Mouse (Mus musculus): ENCODE data around the gene Hist1h4d. TPM values are rescaled to one million over a fixed set of nuclear protein-coding genes. Genes with fewer than 3 reads are reported as not detected.
A peak's percentile ranks its signal among the peaks of the same experiment; 100 is the strongest.
"Not testable (repeated sequence)": the region's sequence is repeated elsewhere in the genome, so short reads cannot be mapped to it uniquely, and the experiment has no call there.

The Hist1h4d gene
- 123 and 126 TPM in 2 replicates for polyA plus RNA-seq (2016; fragmentation: Nextera tagmentation; extraction: Ambion mirVana)

GRCm38 (mm10) chr13:23581408-23582218, at the start of gene Hist1h4d:
Gene Hist1h4d, plus strand, starts transcription at chr13:23581598.
- WGBS, result under 1% methylated on average over 43 of the region's 43 CpGs
- peak within 1 kb of the TSS; percentile 73 for H3K9ac ChIP-seq
- H3K4me1 ChIP-seq, result peaks cover 28% of the 10 kb centered on the region
- ATAC-seq (ENCODE audit: insufficient number of reproducible peaks, insufficient read depth, low FRiP score, low TSS enrichment), result peak; percentile 93
- H3K27ac ChIP-seq, result peak within 1 kb of the TSS; percentile 92
- H3K4me3 ChIP-seq, result peak within 1 kb of the TSS; percentile 53
- peak within 1 kb of the TSS; percentile 89 for H3K4me2 ChIP-seq (replicated peaks)
- H3K36me3 ChIP-seq, result no peaks in the 10 kb centered on the region
- no peaks in the 10 kb centered on the region for H3K27me3 ChIP-seq
- no peaks in the 10 kb centered on the region for H3K9me3 ChIP-seq

DNA sequence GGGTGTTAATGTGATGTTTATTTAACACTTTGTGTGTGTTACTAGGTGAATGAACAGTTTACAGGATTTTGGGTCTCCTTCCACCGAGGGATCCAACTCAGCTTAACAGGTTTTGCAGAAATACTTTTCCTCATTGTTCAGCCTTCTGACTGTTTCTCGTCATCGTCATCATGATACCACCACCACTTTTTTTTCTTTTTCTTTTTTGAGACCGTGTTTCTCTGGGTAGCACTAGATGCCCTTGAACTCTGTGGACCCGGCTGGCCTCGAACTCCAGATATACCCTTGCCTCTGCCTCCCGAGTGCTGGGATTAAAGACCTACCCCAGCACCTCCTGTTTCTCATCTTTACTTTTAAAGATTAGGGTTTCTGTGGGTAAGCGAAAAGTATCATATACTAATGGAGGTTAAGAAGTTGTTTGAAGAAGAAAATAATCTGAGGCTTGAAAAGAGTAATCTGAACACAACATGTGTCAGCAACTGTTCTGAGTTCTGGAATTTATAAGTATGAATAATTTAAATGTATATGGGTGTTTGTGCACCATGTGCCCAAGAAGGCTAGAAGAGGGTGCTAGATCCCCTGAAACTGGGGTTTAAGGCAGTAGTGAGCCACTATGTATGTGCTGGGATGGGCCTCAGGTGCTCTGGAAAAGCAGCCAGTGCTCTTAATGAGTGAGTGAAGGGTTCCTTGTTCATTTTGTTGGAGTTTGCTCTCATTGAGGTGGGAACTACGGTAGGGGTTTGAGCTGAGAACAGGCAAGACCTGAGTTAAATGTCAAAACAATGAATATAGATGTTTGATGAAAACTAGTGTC, 48.9 kb upstream of the Hist1h4d start:
- WGBS, result 18% methylated on average over 9 of the region's 9 CpGs
- peak overlapping the region; percentile 95 for H3K27ac ChIP-seq
- H3K36me3 ChIP-seq, result no peaks in the 10 kb centered on the region
- H3K4me1 ChIP-seq, result peaks cover 26% of the 10 kb centered on the region
- peak overlapping the region; percentile 55 for H3K4me3 ChIP-seq
- H3K9ac ChIP-seq, result peak overlapping the region; percentile 69
- H3K4me2 ChIP-seq (replicated peaks), result peak overlapping the region; percentile 54
- no peaks in the 10 kb centered on the region for H3K27me3 ChIP-seq
- no peaks in the 10 kb centered on the region for H3K9me3 ChIP-seq
- no peak for ATAC-seq (ENCODE audit: insufficient number of reproducible peaks, insufficient read depth, low FRiP score, low TSS enrichment)

DNA sequence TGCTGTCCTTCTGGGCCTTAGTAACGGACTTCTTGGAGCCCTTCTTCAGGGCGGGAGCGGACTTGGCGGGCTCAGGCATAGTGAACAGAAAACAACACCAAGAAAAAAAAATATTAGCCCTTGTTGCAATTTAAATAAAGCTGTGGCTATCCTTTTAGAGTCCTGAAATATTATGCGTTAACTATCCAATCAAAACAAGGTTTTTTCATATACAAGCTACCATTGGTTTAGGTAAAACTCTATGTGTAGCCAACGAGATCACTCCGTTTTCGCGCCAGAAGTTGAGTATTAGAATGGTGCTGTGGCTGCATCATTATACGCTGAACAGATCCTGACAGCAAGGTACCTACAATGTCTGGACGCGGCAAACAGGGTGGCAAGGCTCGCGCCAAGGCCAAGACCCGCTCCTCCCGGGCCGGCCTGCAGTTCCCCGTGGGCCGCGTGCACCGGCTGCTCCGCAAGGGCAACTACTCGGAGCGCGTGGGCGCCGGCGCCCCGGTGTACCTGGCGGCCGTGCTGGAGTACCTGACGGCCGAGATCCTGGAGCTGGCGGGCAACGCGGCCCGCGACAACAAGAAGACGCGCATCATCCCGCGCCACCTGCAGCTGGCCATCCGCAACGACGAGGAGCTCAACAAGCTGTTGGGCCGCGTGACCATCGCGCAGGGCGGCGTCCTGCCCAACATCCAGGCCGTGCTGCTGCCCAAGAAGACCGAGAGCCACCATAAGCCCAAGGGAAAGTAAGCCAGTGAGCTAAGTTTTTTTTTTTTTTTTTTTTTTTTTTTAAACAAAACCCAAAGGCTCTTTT, 47.6 kb upstream of the Hist1h4d start, which contains the start of gene Hist1h2af:
Gene Hist1h2af, plus strand, starts transcription at position 347 of the 808 bp plus-strand sequence.
- peaks cover 25% of the 10 kb centered on the region for H3K4me1 ChIP-seq
- not testable (repeated sequence) for H3K9me3 ChIP-seq, H3K36me3 ChIP-seq, H3K27me3 ChIP-seq
- H3K4me3 ChIP-seq, result peak within 1 kb of the TSS; percentile 55
- ATAC-seq (ENCODE audit: insufficient number of reproducible peaks, insufficient read depth, low FRiP score, low TSS enrichment), result peak; percentile 68
- peak within 1 kb of the TSS; percentile 95 for H3K27ac ChIP-seq
- H3K9ac ChIP-seq, result peak within 1 kb of the TSS; percentile 69
- under 1% methylated on average over 30 of the region's 53 CpGs for WGBS
- H3K4me2 ChIP-seq (replicated peaks), result peak within 1 kb of the TSS; percentile 54

DNA sequence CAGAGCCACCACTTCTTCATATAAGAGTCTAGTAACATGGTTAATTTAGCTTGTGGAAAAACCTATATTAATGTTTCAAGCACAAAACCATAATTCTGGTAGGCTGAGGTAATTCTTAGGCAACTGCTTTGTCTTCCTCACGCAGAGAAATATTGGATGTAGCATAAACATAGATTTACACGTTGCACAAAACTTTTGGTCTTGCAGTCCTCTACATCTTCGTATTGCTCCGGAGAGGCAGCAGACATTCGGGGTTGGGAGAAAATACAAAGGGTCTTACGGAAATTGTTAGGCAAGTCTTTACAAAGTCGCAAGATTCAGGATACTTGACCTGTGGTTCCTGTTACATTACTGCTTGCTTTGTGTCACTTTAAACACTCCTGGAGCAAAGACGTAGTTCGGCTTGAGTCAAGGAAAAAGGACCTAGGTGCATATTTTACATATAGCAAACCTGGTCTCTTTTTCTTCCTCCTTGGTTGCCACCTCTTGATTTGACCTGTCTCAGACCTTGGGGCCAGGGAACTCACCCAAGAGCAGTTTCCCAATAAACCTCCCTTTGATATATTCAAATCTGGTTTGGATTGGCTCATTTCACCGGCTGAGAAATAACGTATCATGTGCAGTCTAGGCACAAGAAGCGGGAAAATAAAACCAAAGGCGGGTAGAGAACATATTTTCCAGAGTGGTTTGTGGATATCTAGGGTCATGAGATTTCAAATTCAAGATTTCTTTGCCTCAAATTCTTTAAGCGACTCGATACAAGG, 46.8 kb upstream of the Hist1h4d start:
- Histone ChIP-seq H3K27ac (peak overlapping the region; percentile 95), H3K9me3 (no peaks in the 10 kb centered on the region), H3K4me3 (peak overlapping the region; percentile 55), H3K27me3 (no peaks in the 10 kb centered on the region), H3K4me1 (peaks cover 22% of the 10 kb centered on the region), H3K4me2 (replicated peaks) (peak overlapping the region; percentile 54), H3K36me3 (no peaks in the 10 kb centered on the region), H3K9ac (peak overlapping the region; percentile 52)
- WGBS, result 1% methylated on average over 15 of the region's 15 CpGs
- ATAC-seq (ENCODE audit: insufficient number of reproducible peaks, insufficient read depth, low FRiP score, low TSS enrichment), result no peak

DNA sequence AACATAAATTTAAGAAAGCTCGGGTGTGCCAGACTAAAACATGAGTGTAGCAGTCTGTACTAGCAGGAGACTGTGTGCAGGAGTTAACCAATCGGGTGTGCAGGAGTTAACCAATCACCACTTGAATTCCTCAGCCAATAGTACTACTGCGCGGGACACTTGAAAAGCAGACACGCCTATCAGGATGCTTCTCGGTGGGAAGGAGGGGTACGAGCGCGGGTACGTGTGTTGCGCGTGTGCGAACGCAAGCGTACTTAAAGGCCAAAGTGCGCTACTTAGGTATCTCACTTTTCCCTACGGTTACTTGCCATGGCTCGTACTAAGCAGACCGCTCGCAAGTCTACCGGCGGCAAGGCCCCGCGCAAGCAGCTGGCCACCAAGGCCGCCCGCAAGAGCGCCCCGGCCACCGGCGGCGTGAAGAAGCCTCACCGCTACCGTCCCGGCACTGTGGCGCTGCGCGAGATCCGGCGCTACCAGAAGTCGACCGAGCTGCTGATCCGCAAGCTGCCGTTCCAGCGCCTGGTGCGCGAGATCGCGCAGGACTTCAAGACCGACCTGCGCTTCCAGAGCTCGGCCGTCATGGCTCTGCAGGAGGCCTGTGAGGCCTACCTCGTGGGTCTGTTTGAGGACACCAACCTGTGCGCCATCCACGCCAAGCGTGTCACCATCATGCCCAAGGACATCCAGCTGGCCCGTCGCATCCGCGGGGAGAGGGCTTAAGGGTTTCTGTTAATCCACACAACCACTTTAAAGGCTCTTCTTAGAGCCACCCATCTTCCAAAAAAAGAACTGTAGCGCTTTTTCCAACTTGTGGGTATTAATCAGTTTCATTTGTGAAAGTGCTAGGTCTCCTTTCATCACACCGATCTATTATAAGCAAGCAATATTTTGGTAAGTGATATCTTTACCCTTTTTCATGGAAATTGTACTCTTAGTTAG, 46.0 kb upstream of the Hist1h4d start, which contains the start of gene Hist1h3g:
Gene Hist1h3g, plus strand, starts transcription at position 286 of the 939 bp plus-strand sequence.
- Histone ChIP-seq H3K9ac (peak within 1 kb of the TSS; percentile 62), H3K4me3 (peak within 1 kb of the TSS; percentile 55), H3K4me2 (replicated peaks) (peak within 1 kb of the TSS; percentile 54), H3K4me1 (peaks cover 22% of the 10 kb centered on the region), H3K27ac (peak within 1 kb of the TSS; percentile 95)
- under 1% methylated on average over 33 of the region's 62 CpGs for whole genome bisulfite sequencing
- H3K27me3 ChIP-seq, H3K36me3 ChIP-seq, H3K9me3 ChIP-seq: not testable (repeated sequence)
- peak; percentile 92 for ATAC-seq (ENCODE audit: insufficient number of reproducible peaks, insufficient read depth, low FRiP score, low TSS enrichment)

- H3K36me3 ChIP-seq, result no peaks in the 10 kb centered on the region
- peak overlapping the region; percentile 54 for H3K4me2 ChIP-seq (replicated peaks)
- ATAC-seq (ENCODE audit: insufficient number of reproducible peaks, insufficient read depth, low FRiP score, low TSS enrichment), result no peak
- H3K4me3 ChIP-seq, result peak overlapping the region; percentile 55
- peak overlapping the region; percentile 95 for H3K27ac ChIP-seq
- peak overlapping the region; percentile 62 for H3K9ac ChIP-seq
- peaks cover 22% of the 10 kb centered on the region for H3K4me1 ChIP-seq
- H3K9me3 ChIP-seq, result no peaks in the 10 kb centered on the region
- H3K27me3 ChIP-seq, result no peaks in the 10 kb centered on the region
- 22% methylated on average over 7 of the region's 7 CpGs for WGBS
Observed at GRCm38 (mm10) chr13:23536076-23536822, 45.1 kb upstream of the Hist1h4d start.

- Histone ChIP-seq H3K36me3 (no peaks in the 10 kb centered on the region), H3K4me1 (peaks cover 21% of the 10 kb centered on the region), H3K4me3 (peak overlapping the region; percentile 55), H3K4me2 (replicated peaks) (peak overlapping the region; percentile 54), H3K9ac (no peak overlapping the region; the same call in 1 of the 2 replicates), H3K27me3 (no peaks in the 10 kb centered on the region), H3K27ac (peak overlapping the region; percentile 54; the same call in 1 of the 2 replicates), H3K9me3 (no peaks in the 10 kb centered on the region)
- WGBS, result 77% methylated on average over 3 of the region's 3 CpGs
- no peak for ATAC-seq (ENCODE audit: insufficient number of reproducible peaks, insufficient read depth, low FRiP score, low TSS enrichment)
Observed at GRCm38 (mm10) chr13:23537006-23537710, 44.2 kb upstream of the Hist1h4d start.

DNA sequence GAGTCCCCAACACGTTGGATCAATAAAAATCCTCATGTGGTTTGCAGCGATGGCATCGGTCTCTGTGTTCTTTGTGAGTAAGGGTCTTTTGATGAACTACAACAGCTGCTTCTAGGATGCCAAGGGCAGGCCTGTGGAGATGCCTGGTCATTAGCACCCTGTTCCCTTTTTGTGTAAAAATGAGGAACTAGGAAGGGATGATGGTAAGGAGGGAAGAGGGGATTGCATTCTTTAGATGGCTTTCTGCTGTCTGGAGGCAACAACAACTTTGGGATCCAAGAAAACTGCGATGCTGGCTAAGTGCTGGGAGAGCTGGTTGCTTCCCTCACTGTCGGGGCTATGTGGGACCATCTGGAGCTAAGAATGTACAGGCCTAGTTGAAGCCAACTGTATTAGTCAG, 43.1 kb upstream of the Hist1h4d start:
- Histone ChIP-seq H3K9me3 (no peaks in the 10 kb centered on the region), H3K4me3 (no peak overlapping the region), H3K36me3 (no peaks in the 10 kb centered on the region), H3K27me3 (no peaks in the 10 kb centered on the region), H3K9ac (no peak overlapping the region), H3K27ac (peak overlapping the region; percentile 50; the same call in 1 of the 2 replicates), H3K4me2 (replicated peaks) (no peak overlapping the region), H3K4me1 (peaks cover 17% of the 10 kb centered on the region)
- no peak for ATAC-seq (ENCODE audit: insufficient number of reproducible peaks, insufficient read depth, low FRiP score, low TSS enrichment)
- WGBS, result 68% methylated on average over 5 of the region's 5 CpGs

- H3K27me3 ChIP-seq; H3K4me3 ChIP-seq; H3K36me3 ChIP-seq; H3K9ac ChIP-seq; H3K27ac ChIP-seq; ATAC-seq (ENCODE audit: insufficient number of reproducible peaks, insufficient read depth, low FRiP score, low TSS enrichment); H3K9me3 ChIP-seq; H3K4me2 ChIP-seq (replicated peaks): not testable (repeated sequence)
- peaks cover 17% of the 10 kb centered on the region for H3K4me1 ChIP-seq
- WGBS, result 52% methylated on average over 1 of the region's 1 CpGs
Observed at GRCm38 (mm10) chr13:23539821-23540220, 41.6 kb upstream of the Hist1h4d start.

Data from embryonic facial prominence, embryonic 12.5 days (tissue).